Mouse (Mus musculus) erythroblast, embryonic 14.5 days (primary cell): ENCODE measurements around the gene Prkcg. TPM values are rescaled to one million over a fixed set of nuclear protein-coding genes. Genes with fewer than 3 reads are reported as not detected.

Source experiments
- H3K27me3 ChIP-seq: 2 replicates; pipeline ENCODE4 v1.6.1; 2012; ENCODE audit warnings: inconsistent platforms; ENCODE audit not compliant: control insufficient read depth
- H3K36me3 ChIP-seq: 2 replicates; pipeline ENCODE4 v1.6.1; 2012; ENCODE audit warnings: mild to moderate bottlenecking, inconsistent platforms; ENCODE audit not compliant: control insufficient read depth
- H3K4me1 ChIP-seq: 2 replicates; pipeline ENCODE4 v1.6.1; 2012; ENCODE audit warnings: inconsistent platforms; ENCODE audit not compliant: control insufficient read depth
- H3K4me3 ChIP-seq: replicated peaks from 2 replicates; pipeline ENCODE3; 2012; ENCODE audit warnings: moderate library complexity, mild to moderate bottlenecking, inconsistent platforms
- H3K9me3 ChIP-seq: 2 replicates; pipeline ENCODE4 v1.6.1; 2012; ENCODE audit warnings: low read length, inconsistent platforms, mixed read lengths; ENCODE audit not compliant: control insufficient read depth
- GATA1 ChIP-seq: IDR thresholded peaks from 2 replicates; pipeline ENCODE4 v1.6.1; 2012; ENCODE audit warnings: low read length, inconsistent platforms, mixed read lengths
- TAL1 ChIP-seq: IDR thresholded peaks from 3 replicates; pipeline ENCODE4 v1.6.1; 2012; ENCODE audit warnings: low read length, inconsistent platforms, mixed read lengths
- polyA plus RNA-seq: library from polyadenylated mRNA; stranded (reverse); fragments of >175 nt; gene quantifications from 2 replicates; pipeline ENCODE4 v1.2.3, GENCODE M21; 2012

Gene Prkcg
- polyA plus RNA-seq, 1 experiment, result not detected

- peaks cover 9% of the 10 kb centered on the region; the same call in 1 of the 2 replicates for H3K36me3 ChIP-seq
- TF ChIP-seq TAL1 (no peak), GATA1 (no peak)
- H3K27me3 ChIP-seq, result peaks cover 14% of the 10 kb centered on the region
- peaks cover 5% of the 10 kb centered on the region for H3K4me1 ChIP-seq
- no peaks in the 10 kb centered on the region for H3K9me3 ChIP-seq
- no peak overlapping the region for H3K4me3 ChIP-seq
Observed at GRCm38 (mm10) chr7:3296711-3297110, 7.7 kb downstream of the Prkcg start.

DNA sequence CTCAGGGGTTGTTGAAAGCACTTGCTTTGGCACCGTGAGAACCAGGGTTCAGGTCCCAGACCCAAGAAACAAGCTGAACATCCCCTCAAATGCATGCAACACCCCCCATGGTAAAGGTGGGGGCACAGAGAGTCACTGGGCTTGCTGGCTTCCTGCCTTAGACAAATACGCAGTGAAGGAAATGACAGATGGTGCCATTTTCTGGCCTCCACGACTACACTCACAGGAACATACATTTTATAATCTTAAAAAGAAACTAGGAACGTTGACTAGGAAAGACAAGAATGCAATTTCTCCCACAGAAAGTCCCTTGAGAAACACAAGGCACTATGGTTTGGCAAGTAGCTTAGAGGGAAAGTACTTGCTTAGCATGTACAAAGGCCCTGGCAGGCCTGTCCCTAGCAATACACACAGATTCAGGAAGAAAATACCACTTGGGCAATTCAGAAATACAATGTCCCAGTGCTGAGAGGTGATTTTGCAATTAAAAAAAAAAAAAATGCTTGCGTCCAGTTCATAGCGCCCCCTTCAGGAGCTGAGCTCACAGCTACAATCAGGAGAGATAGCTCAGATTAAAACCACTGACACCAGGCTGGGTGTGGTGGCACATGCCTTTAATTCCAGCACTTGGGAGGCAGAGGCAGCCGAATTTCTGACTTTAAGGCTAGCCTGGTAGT, 11.1 kb downstream of the Prkcg start:
- Histone ChIP-seq H3K9me3 (no peaks in the 10 kb centered on the region), H3K4me1 (no peaks in the 10 kb centered on the region; the same call in 1 of the 2 replicates), H3K27me3 (peaks cover 46% of the 10 kb centered on the region), H3K36me3 (peaks cover 9% of the 10 kb centered on the region; the same call in 1 of the 2 replicates), H3K4me3 (no peak overlapping the region)
- TF ChIP-seq TAL1 (no peak), GATA1 (no peak)

DNA sequence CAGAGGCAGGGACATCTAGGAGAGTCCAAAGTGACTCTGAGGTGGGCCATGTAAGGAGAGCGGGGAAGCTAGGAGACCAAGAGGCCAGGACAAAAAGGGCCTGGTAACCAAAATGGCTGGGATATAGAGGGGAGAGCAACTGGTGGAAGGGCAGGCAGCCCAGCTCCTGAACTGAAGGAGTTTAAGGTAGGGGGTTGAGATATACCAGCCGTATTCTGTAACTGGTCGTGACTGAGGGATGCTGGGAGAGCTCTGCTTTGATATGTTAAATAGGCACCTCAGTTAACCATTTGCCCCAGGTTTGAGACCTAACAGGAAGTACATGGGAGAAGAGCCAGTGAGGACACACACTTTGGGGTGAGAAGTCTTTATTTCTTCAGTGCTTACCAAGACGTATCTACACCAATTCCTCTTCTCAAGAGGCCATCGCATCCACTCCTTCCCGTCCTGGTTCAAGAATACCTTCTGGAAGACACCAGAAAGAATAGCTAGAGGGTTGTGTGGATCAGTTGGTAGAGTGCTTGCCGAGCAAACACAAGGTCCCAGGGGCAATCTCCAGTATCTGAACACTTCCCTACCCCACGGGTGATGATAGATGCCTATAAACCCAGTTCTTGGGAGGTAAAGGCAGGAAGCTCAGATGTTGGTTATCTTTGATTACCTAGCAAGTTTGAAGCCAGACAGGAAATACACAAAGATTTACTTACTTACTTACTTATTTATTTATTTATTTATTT, 12.1 kb downstream of the Prkcg start:
- H3K4me3 ChIP-seq, result no peak overlapping the region
- no peaks in the 10 kb centered on the region for H3K9me3 ChIP-seq
- no peaks in the 10 kb centered on the region; the same call in 1 of the 2 replicates for H3K4me1 ChIP-seq
- TF ChIP-seq GATA1 (no peak), TAL1 (no peak)
- H3K36me3 ChIP-seq, result peaks cover 9% of the 10 kb centered on the region; the same call in 1 of the 2 replicates
- H3K27me3 ChIP-seq, result peaks cover 56% of the 10 kb centered on the region

- Histone ChIP-seq H3K27me3 (peaks cover 59% of the 10 kb centered on the region), H3K36me3 (peaks cover 6% of the 10 kb centered on the region; the same call in 1 of the 2 replicates), H3K4me3 (no peak overlapping the region), H3K4me1 (no peaks in the 10 kb centered on the region; the same call in 1 of the 2 replicates), H3K9me3 (no peaks in the 10 kb centered on the region)
- no peak for TF ChIP-seq TAL1
- TF ChIP-seq GATA1, result no peak
Observed at GRCm38 (mm10) chr7:3301628-3302555, 12.9 kb downstream of the Prkcg start.

DNA sequence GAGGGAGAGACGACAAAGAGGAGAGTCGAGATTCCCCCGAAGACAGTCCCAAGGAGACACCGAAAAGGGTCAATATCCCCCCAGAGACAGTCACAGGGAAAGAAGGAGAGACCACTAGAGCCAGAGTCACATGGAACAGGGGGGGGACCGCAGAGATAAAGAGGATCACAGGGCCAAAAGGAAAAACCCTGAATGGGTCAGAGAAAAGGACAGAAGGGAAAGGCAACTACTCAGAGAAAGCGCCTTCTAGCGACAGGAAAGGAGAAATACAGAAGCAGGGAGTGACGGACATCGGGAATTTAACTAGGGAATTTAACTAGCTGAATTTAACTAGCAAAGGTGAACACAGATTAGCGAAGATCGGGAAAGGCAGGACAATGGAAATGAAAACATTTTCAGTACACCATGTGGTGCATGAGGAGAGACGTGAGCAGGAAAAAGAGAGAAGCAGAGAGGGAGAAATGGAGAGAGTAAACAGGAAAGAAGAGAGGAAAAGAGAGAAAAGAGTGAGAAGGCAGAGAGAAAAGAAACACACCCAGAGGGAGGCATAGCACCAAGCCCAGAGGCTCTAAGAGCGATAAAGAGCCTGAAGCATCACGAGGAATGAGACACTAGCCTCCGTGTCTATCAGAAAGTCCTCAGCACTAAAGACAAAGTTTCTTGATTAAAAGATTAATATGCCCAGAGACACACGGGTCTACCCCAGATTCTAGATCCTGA, 13.7 kb downstream of the Prkcg start:
- Histone ChIP-seq H3K4me3 (no peak overlapping the region), H3K36me3 (no peaks in the 10 kb centered on the region; the same call in 1 of the 2 replicates), H3K4me1 (no peaks in the 10 kb centered on the region; the same call in 1 of the 2 replicates), H3K27me3 (peaks cover 59% of the 10 kb centered on the region), H3K9me3 (no peaks in the 10 kb centered on the region)
- TF ChIP-seq TAL1, result no peak
- TF ChIP-seq GATA1, result no peak

GRCm38 (mm10) chr7:3303276-3303781, 14.3 kb downstream of the Prkcg start:
- no peaks in the 10 kb centered on the region; the same call in 1 of the 2 replicates for H3K36me3 ChIP-seq
- H3K4me1 ChIP-seq, result no peaks in the 10 kb centered on the region; the same call in 1 of the 2 replicates
- TF ChIP-seq TAL1, result no peak
- no peak for TF ChIP-seq GATA1
- H3K4me3 ChIP-seq, result no peak overlapping the region
- H3K9me3 ChIP-seq, result no peaks in the 10 kb centered on the region
- peaks cover 59% of the 10 kb centered on the region for H3K27me3 ChIP-seq

DNA sequence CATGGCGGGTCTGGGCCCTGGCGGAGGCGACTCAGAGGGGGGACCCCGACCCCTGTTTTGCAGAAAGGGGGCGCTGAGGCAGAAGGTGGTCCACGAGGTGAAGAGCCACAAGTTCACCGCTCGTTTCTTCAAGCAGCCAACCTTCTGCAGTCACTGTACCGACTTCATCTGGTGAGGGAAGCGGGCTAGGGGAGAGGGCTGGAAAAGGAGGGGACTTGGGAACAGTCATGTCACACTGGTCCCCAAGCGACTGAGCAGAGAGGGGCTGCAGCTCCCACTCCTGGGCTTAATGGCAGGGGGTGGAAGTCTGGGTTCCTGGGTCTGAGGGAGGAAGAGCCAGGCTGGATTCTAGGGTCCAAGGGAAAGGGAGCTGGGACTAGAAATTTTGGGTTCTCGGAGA, 14.8 kb downstream of the Prkcg start:
- Histone ChIP-seq H3K4me1 (no peaks in the 10 kb centered on the region; the same call in 1 of the 2 replicates), H3K4me3 (no peak overlapping the region), H3K9me3 (no peaks in the 10 kb centered on the region), H3K27me3 (peaks cover 61% of the 10 kb centered on the region), H3K36me3 (no peaks in the 10 kb centered on the region; the same call in 1 of the 2 replicates)
- TF ChIP-seq TAL1, result no peak
- no peak for TF ChIP-seq GATA1

GRCm38 (mm10) chr7:3304298-3304697, 15.3 kb downstream of the Prkcg start:
- H3K4me3 ChIP-seq, result no peak overlapping the region
- TF ChIP-seq TAL1 (no peak), GATA1 (no peak)
- H3K36me3 ChIP-seq, result no peaks in the 10 kb centered on the region; the same call in 1 of the 2 replicates
- peaks cover 61% of the 10 kb centered on the region for H3K27me3 ChIP-seq
- no peaks in the 10 kb centered on the region for H3K9me3 ChIP-seq
- no peaks in the 10 kb centered on the region; the same call in 1 of the 2 replicates for H3K4me1 ChIP-seq
